ENCODE assay signal across 9 mouse cellular contexts in the genomic region with DNA sequence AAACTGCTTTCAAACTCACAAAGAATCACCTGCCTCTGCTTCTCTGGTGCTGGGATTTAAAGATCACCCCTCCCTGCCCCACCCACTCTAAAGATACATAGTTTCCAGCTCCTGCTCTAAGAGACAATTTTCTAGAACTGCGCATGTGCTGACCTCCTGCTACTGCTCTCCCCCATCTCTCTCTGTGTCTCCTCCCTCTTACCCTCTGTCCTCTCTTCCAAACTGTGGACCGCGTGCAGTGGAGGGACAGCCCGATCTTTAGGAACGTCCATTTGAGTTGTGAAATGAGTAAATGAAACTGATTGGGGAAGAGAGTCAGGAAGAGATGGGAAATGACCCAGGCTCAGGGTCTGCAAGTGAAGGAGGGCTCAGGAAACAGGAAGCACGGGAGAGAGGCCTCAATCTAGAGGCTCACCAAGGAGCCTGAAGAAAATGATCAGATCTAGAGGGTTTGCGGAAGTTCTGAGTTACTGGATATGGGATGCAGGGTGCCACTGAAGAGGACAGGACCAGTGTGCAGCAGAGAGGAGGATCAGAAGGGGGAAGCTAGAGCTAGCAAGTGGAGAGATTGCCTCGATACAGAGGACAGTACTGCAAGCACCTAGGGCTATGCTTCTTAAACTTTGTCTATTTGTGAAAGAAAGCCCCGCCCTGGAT. TPM values are rescaled to one million over a fixed set of nuclear protein-coding genes. Genes with fewer than 3 reads are reported as not detected.
DNase-seq lines count a peak whose midpoint lies in the region; ATAC-seq and TF ChIP-seq lines count a peak whose summit lies in the region.
"Had no signal": no experiment of that assay in that cellular context is flagged by ENCODE, and none has a peak within 500 bp of the region (broad histone marks: within the 10 kb centered on the region; RNA-seq: fewer than 3 reads in every experiment).

No protein-coding gene starts in this region.

- no peak overlapping the region for H3K27ac ChIP-seq in kidney, postnatal 0 days

- H3K36me3 ChIP-seq in kidney, postnatal 0 days (ENCODE audit: insufficient read depth, low read length): no peaks in the 10 kb centered on the region
- no peaks in the 10 kb centered on the region for H3K36me3 ChIP-seq in myocyte (ENCODE audit: control insufficient read depth, insufficient read depth)

- no peaks in the 10 kb centered on the region for H3K27me3 ChIP-seq in kidney, postnatal 0 days (ENCODE audit: insufficient read depth, low read length)
- H3K27me3 ChIP-seq in myocyte (ENCODE audit: control insufficient read depth, insufficient read depth, insufficient read length): no peaks in the 10 kb centered on the region

- no peak for TF ChIP-seq CTCF in kidney, postnatal 0 days (IDR thresholded peaks at IDR 0.05; ENCODE audit: low read depth)

- H3ac ChIP-seq in myocyte (ENCODE audit: control insufficient read depth, insufficient read length): no peak overlapping the region

- no peak overlapping the region for H3K4me3 ChIP-seq in kidney, postnatal 0 days (replicated peaks; ENCODE audit: low read depth, low read length)
- peak overlapping the region; percentile 96 for H3K4me3 ChIP-seq in myocyte

- peaks cover 65% of the 10 kb centered on the region for H3K79me2 ChIP-seq in myocyte (ENCODE audit: control insufficient read depth, insufficient read depth)

- H3K4me2 ChIP-seq in kidney, postnatal 0 days (ENCODE audit: low read length): peak overlapping the region; percentile 93
- H3K4me2 ChIP-seq in myocyte (ENCODE audit: low read depth): peak overlapping the region; percentile 78

- DNase-seq in kidney, postnatal 0 days (ENCODE audit: low spot score): peak; percentile 64
- DNase-seq in kidney, adult 9 months: no peak
- DNase-seq in adrenal gland, postnatal 14 days: no peak
- no peak for DNase-seq in left cerebral cortex, adult 8-10 months (ENCODE audit: low spot score in 2 of 2)
- no peak for DNase-seq in retina, embryonic 14.5 days (ENCODE audit: low spot score)

- H3K4me1 ChIP-seq in kidney, postnatal 0 days (replicated peaks; ENCODE audit: insufficient read depth, low read length): 0 out of 2 replicates have a peak, but pooled peaks cover 13% of the 10 kb centered on the region

- ATAC-seq in kidney, postnatal 0 days (replicated peaks; ENCODE audit: low FRiP score, low read depth): no peak
- peak; percentile 12 for ATAC-seq in activated CD4-positive, CD25-positive, alpha-beta regulatory T cell, adult 4 months
- peak; percentile 5 for ATAC-seq in inflammation-experienced regulatory T-cells, adult 6 months

- WGBS in kidney, postnatal 0 days: 47% methylated on average over 9 of the region's 9 CpGs

- no peak overlapping the region for H3K9ac ChIP-seq in kidney, postnatal 0 days (ENCODE audit: low read depth, low read length)

- TF ChIP-seq POLR2A in myocyte (IDR thresholded peaks at IDR 0.05; ENCODE audit: insufficient read length, low read depth): no peak

- no peaks in the 10 kb centered on the region for H3K9me3 ChIP-seq in kidney, postnatal 0 days (replicated peaks; ENCODE audit: low read length)

TF ChIP-seq in myocyte, 11 proteins besides CTCF, POLR2A, EP300 and RAD21:
- TF ChIP-seq MYOD1 (IDR thresholded peaks at IDR 0.05; ENCODE audit: control insufficient read depth in 1 of 3, insufficient read length in 2 of 3, low read depth in 2 of 3): no peak
- no peak for TF ChIP-seq TCF12 (IDR thresholded peaks at IDR 0.05; ENCODE audit: insufficient read depth, poor library complexity, severe bottlenecking)
- TF ChIP-seq USF1 (IDR thresholded peaks at IDR 0.05; ENCODE audit: low read depth): no peak
- TF ChIP-seq TCF3 (IDR thresholded peaks at IDR 0.05; ENCODE audit: insufficient read length, low read depth): no peak
- TF ChIP-seq SRF (IDR thresholded peaks at IDR 0.05; ENCODE audit: control insufficient read depth, insufficient read length, low read depth): no peak
- TF ChIP-seq POLR2AphosphoS2 (IDR thresholded peaks at IDR 0.05; ENCODE audit: insufficient read length, low read depth): no peak
- TF ChIP-seq REST (IDR thresholded peaks at IDR 0.05; ENCODE audit: insufficient read depth, insufficient read length): no peak
- TF ChIP-seq MYOG (IDR thresholded peaks at IDR 0.05; ENCODE audit: control insufficient read depth in 1 of 3, insufficient read depth in 1 of 3, insufficient read length in 2 of 3, low read depth in 2 of 3): no peak
- no peak for TF ChIP-seq MAX (IDR thresholded peaks at IDR 0.05; ENCODE audit: low read depth)
- TF ChIP-seq E2F4 (IDR thresholded peaks at IDR 0.05; ENCODE audit: insufficient read depth): no peak
- TF ChIP-seq CEBPB (IDR thresholded peaks at IDR 0.05; ENCODE audit: insufficient read depth, poor library complexity, severe bottlenecking): no peak

RNA-seq across cellular contexts. Expression of gene Glipr2, which starts 2.5 kb away (rescaled TPM):
- polyA plus RNA-seq in kidney, postnatal 0 days (2015; fragmentation: Nextera tagmentation; extraction: Ambion mirVana): 54.9 and 59.1 TPM in 2 replicates
- polyA plus RNA-seq in activated CD4-positive, CD25-positive, alpha-beta regulatory T cell, adult 4 months (2017; shearing (Covaris generic)): 100 to 1,000 TPM; 215 to 250 TPM
- 100 to 1,000 TPM; 153 to 302 (median 185) TPM for polyA plus RNA-seq in inflammation-experienced regulatory T-cells, adult 6 months (2017; shearing (Covaris generic))
- 113 TPM for polyA plus RNA-seq in myocyte (2012; fragmentation: generic; extraction: Trizol)
- total RNA-seq in adrenal gland, postnatal 14 days (2021): 7.4 and 9.1 TPM in 2 replicates
- total RNA-seq in left cerebral cortex, adult 8-10 months (2022): 1 to 10 TPM; 3.0 to 4.9 (median 3.3) TPM

RNA-seq across cellular contexts. Expression of gene Ccin, which starts 23.6 kb away (rescaled TPM):
- not detected in 2 replicates for polyA plus RNA-seq in kidney, postnatal 0 days (2015; fragmentation: Nextera tagmentation; extraction: Ambion mirVana)
- under 1 TPM in 1 of 2 experiments, not detected in 1; 0.24 TPM for polyA plus RNA-seq in activated CD4-positive, CD25-positive, alpha-beta regulatory T cell, adult 4 months (2017; shearing (Covaris generic))
- not detected for polyA plus RNA-seq in inflammation-experienced regulatory T-cells, adult 6 months (2017; shearing (Covaris generic))
- polyA plus RNA-seq in myocyte (2012; fragmentation: generic; extraction: Trizol): 0.22 TPM
- total RNA-seq in adrenal gland, postnatal 14 days (2021): not detected in 2 replicates
- not detected for total RNA-seq in left cerebral cortex, adult 8-10 months (2022)
- total RNA-seq: hematopoietic stem cell, adult 5-6 weeks had no signal

RNA-seq across cellular contexts. Expression of gene Clta, which starts 44.6 kb away (rescaled TPM):
- polyA plus RNA-seq in kidney, postnatal 0 days (2015; fragmentation: Nextera tagmentation; extraction: Ambion mirVana): 293 and 300 TPM in 2 replicates
- 100 to 1,000 TPM; 109 to 116 TPM for polyA plus RNA-seq in activated CD4-positive, CD25-positive, alpha-beta regulatory T cell, adult 4 months (2017; shearing (Covaris generic))
- polyA plus RNA-seq in inflammation-experienced regulatory T-cells, adult 6 months (2017; shearing (Covaris generic)): 100 to 1,000 TPM in 1 of 3 experiments, 10 to 100 TPM in 2; 89.3 to 100 (median 91.5) TPM
- polyA plus RNA-seq in myocyte (2012; fragmentation: generic; extraction: Trizol): 273 TPM
- 166 and 172 TPM in 2 replicates for total RNA-seq in adrenal gland, postnatal 14 days (2021)
- 100 to 1,000 TPM; 270 to 279 (median 276) TPM for total RNA-seq in left cerebral cortex, adult 8-10 months (2022)
